Mouse (Mus musculus) liver, embryonic 13.5 days (tissue): Measurements from ENCODE around the gene Ccdc86. TPM values are rescaled to one million over a fixed set of nuclear protein-coding genes. Genes with fewer than 3 reads are reported as not detected.

Source experiments
- ATAC-seq: fragments of 200-750 bp; cut with Nextera tagmentation; 2 replicates; pipeline ENCODE4 v1.8.0; 2017; ENCODE audit warnings: low read depth, mild to moderate bottlenecking, moderate number of reproducible peaks, moderate library complexity
- DNase-seq: peaks from one replicate; pipeline ENCODE4 v3.0.0; 2022
- H3K27ac ChIP-seq: fragments of 300-500 bp; sonication (generic); 2 replicates; pipeline ENCODE4 v1.5.1; 2015; ENCODE audit warnings: moderate library complexity, mild to moderate bottlenecking, inconsistent platforms
- H3K27me3 ChIP-seq: fragments of 300-500 bp; sonication (generic); 2 replicates; pipeline ENCODE4 v1.6.1; 2015; ENCODE audit warnings: mild to moderate bottlenecking, inconsistent platforms
- H3K36me3 ChIP-seq: fragments of 300-500 bp; sonication (generic); 2 replicates; pipeline ENCODE4 v1.6.1; 2015; ENCODE audit warnings: mild to moderate bottlenecking, inconsistent platforms
- H3K4me1 ChIP-seq: fragments of 300-500 bp; sonication (generic); replicated peaks from 2 replicates; pipeline ENCODE4 v1.6.1; 2015; ENCODE audit warnings: inconsistent platforms
- H3K4me2 ChIP-seq: fragments of 300-500 bp; sonication (generic); 2 replicates; pipeline ENCODE4 v1.6.1; 2015; ENCODE audit warnings: inconsistent platforms, mild to moderate bottlenecking, moderate library complexity
- H3K4me3 ChIP-seq: fragments of 300-500 bp; sonication (generic); replicated peaks from 2 replicates; pipeline ENCODE4 v1.5.1; 2015; ENCODE audit warnings: mild to moderate bottlenecking, inconsistent platforms
- H3K9ac ChIP-seq: fragments of 300-500 bp; sonication (generic); 2 replicates; pipeline ENCODE4 v1.6.1; 2015; ENCODE audit warnings: mild to moderate bottlenecking, inconsistent platforms
- H3K9me3 ChIP-seq: fragments of 300-500 bp; sonication (generic); replicated peaks from 2 replicates; pipeline ENCODE4 v1.6.1; 2016; ENCODE audit warnings: inconsistent platforms
- WGBS: fragments of 180-500 bp; shearing (Covaris S2); methylation state at CpG from one replicate; pipeline ENCODE4 v1.1.7; 2015; ENCODE audit not compliant: insufficient replicate concordance; 5-methylcytosine and 5-hydroxymethylcytosine counted together
- polyA plus RNA-seq: library from polyadenylated mRNA; unstranded; fragments of >200 nt; fragmentation: Nextera tagmentation; extraction: Ambion mirVana; gene quantifications from 2 replicates; pipeline ENCODE4 v1.2.1, GENCODE M21; 2015

The Ccdc86 gene
- polyA plus RNA-seq, 1 experiment from 2014 or later = 23.4 TPM

DNA sequence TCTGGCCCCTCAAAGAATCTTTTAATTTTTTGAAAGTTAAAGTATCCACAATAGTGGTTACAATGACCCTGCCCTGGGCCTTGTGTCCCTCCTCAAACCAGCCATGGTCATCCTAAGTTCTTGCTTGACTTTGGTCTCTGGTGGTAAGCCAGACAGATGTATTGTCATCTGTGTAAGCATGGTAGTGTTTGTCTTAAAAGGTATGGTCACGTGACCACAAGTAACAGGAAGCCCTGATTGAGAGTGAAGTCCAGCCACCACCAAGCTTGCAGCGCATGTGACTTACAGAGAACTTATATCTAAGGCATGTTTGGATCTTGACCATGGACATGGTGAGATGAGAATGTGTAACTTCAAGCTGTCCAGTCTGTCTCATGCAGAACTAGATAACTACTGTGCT lies 26.1 kb upstream of the Ccdc86 start:
- no peak for DNase-seq
- H3K27me3 ChIP-seq = no peaks in the 10 kb centered on the region
- H3K4me1 ChIP-seq = peaks cover 4% of the 10 kb centered on the region; the same call in 1 of the 2 replicates
- WGBS = 54% methylated on average over 2 of the region's 2 CpGs
- no peaks in the 10 kb centered on the region for H3K36me3 ChIP-seq
- H3K9me3 ChIP-seq = no peaks in the 10 kb centered on the region
- no peak overlapping the region for H3K4me3 ChIP-seq
- ATAC-seq = no peak
- no peak overlapping the region for H3K9ac ChIP-seq
- no peak overlapping the region for H3K27ac ChIP-seq
- no peak overlapping the region for H3K4me2 ChIP-seq

DNA sequence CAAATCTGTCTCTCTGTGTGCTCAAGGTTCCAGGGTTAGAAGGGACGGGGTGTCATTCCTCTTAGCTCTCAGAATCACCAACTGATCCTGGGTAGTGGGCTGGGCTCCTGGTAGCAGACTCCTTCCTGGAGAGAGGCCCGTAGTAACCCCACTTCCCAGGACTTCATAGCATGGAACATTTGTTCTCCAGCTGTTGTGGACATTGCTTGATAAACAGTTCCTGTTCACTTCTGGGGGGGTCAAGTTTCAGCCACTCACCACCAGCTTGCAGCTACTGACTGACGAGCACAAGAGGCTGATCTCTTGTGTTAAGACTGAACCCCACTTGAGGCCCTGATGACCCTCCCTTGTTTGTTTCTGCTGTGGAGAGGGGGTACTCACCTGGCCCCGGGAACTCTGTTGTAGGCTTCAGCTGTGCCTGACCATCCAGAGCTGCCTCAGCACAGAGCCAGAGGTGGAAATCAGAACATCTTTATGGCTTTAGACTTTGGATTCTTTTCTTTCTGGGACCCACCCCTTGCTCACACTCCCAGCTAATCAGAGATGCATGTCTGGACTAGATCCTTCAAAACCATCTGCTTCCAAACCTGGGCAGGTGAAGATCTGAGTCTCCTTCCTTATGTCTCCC lies 25.3 kb upstream of the Ccdc86 start, which contains the start of gene Ms4a10:
Ms4a10 (minus strand) TSS at position 433 of the 628 bp plus-strand sequence.
- Histone ChIP-seq H3K36me3 (no peaks in the 10 kb centered on the region), H3K27me3 (no peaks in the 10 kb centered on the region), H3K4me1 (peaks cover under 1% of the 10 kb centered on the region; the same call in 1 of the 2 replicates), H3K27ac (no peak within 1 kb of the TSS), H3K4me2 (no peak within 1 kb of the TSS), H3K9me3 (no peaks in the 10 kb centered on the region), H3K4me3 (no peak within 1 kb of the TSS), H3K9ac (no peak within 1 kb of the TSS)
- no peak for DNase-seq
- no peak for ATAC-seq
- WGBS = 34% methylated on average over 4 of the region's 4 CpGs

DNA sequence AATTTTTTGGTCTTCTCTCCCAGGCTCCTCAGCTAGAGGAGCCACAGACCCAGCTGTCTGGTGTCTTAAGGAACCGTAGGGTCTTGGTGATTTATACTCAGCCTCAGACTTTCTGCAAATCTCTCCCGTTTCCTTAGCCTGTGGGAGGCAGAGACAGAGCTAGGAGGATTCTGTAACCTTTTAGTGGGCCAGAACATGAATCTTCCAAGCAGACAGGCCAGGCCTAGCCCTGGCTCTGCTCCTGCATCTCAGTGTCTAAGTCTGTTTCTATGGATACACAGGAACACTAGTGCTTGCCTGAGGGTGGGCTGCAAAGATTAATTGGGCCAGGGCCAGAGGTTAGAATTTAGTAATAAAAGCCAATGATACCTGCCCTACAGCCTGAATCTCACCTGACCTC lies 24.1 kb upstream of the Ccdc86 start:
- H3K27me3 ChIP-seq = no peaks in the 10 kb centered on the region
- no peaks in the 10 kb centered on the region for H3K9me3 ChIP-seq
- H3K4me3 ChIP-seq = no peak overlapping the region
- no peak overlapping the region for H3K27ac ChIP-seq
- H3K4me2 ChIP-seq = no peak overlapping the region
- ATAC-seq = no peak
- no peak overlapping the region for H3K9ac ChIP-seq
- 40% methylated on average over 2 of the region's 2 CpGs for WGBS
- no peak for DNase-seq
- no peaks in the 10 kb centered on the region for H3K36me3 ChIP-seq
- no peaks in the 10 kb centered on the region for H3K4me1 ChIP-seq

DNA sequence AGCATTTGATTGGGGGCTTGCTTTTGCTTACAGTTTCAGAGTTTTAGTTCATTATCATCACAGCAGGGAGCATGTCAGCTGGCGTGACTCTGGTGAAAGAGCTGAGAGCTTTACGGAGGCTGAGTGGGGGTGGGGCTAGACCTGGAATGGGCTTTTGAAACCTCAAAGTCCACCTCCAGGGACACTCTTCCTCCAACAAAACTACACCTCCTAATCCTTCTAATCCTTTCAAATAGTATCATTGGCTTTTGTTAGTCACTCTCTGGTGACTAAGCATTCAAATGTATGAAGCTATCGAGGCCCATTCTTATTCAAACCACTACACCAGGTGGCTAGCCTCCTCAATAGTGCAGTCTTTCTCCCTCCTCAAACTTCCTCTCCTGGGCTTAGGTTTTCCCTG lies 23.6 kb upstream of the Ccdc86 start:
- Histone ChIP-seq H3K27me3 (no peaks in the 10 kb centered on the region), H3K27ac (no peak overlapping the region), H3K4me1 (no peaks in the 10 kb centered on the region), H3K9ac (no peak overlapping the region), H3K4me2 (no peak overlapping the region), H3K4me3 (no peak overlapping the region), H3K36me3 (no peaks in the 10 kb centered on the region), H3K9me3 (no peaks in the 10 kb centered on the region)
- WGBS = 62% methylated on average over 3 of the region's 3 CpGs
- ATAC-seq (no peak), DNase-seq (no peak)

DNA sequence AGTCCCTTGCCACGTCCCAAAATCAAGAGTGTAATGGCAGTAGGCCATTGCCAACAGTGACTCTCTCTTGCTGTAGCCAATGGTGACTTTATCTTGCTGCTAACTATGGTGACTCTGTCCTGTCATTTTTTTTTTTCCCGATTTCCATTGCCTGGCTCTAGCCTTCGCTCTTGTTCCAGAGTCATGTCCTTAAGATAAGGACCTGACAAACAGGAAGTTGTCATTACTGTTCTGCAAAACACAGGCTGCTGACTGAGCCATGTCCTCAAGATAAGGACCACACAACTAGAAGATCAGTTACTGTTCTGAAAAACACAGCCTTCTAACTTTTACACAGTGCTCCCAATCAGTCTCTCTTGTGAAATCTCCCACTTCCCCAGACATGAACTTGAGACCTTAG lies 21.4 kb upstream of the Ccdc86 start:
- no peaks in the 10 kb centered on the region for H3K9me3 ChIP-seq
- no peaks in the 10 kb centered on the region for H3K4me1 ChIP-seq
- no peaks in the 10 kb centered on the region for H3K36me3 ChIP-seq
- H3K9ac ChIP-seq = no peak overlapping the region
- H3K4me3 ChIP-seq = no peak overlapping the region
- ATAC-seq (no peak), DNase-seq (no peak)
- no peak overlapping the region for H3K27ac ChIP-seq
- H3K4me2 ChIP-seq = no peak overlapping the region
- 21% methylated on average over 3 of the region's 3 CpGs for WGBS
- H3K27me3 ChIP-seq = no peaks in the 10 kb centered on the region

DNA sequence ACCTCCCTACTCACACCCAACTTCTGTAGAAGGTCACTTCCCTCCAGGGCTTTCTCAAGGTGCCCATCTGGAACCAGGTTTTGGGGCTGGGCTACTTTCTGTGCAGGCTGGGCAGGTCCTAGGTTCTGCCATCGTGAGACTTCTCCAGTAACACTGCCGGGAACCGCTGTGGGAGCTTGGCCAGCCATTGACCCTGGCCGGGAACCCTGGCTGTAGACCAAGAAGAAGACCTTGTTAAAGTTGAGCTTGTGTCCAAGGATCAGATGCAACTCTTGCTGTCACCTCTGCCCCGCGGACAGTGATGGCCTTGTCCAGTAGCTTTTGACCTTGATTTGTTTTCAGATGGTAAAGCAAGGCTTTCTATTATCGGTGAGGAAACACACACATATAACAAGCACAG lies 19.5 kb upstream of the Ccdc86 start:
- DNase-seq (no peak), ATAC-seq (no peak)
- Histone ChIP-seq H3K27me3 (no peaks in the 10 kb centered on the region), H3K27ac (no peak overlapping the region), H3K9ac (no peak overlapping the region), H3K36me3 (no peaks in the 10 kb centered on the region), H3K4me3 (no peak overlapping the region), H3K4me1 (no peaks in the 10 kb centered on the region), H3K9me3 (no peaks in the 10 kb centered on the region), H3K4me2 (no peak overlapping the region)
- 75% methylated on average over 7 of the region's 7 CpGs for WGBS

DNA sequence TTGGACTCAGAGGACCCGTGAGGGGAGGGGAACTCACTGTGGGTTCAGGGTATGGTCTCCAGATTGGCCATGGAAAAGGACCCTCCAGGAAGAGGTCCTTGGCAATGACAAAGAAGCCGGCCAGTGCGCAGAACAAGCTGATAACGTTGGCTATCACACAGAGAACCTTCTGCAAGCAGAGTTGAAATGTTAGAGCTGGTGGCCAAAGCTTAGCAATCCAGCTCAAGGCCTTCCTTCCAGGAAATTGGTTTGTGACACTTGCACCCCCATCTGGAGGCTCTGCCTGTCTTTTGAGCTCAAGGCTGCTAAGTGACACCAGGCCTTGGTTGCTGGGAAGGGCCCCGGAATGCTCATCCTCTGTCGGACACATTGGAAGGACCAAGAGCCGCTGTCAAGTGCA lies 16.7 kb upstream of the Ccdc86 start:
- Histone ChIP-seq H3K27me3 (no peaks in the 10 kb centered on the region; the same call in 1 of the 2 replicates), H3K4me1 (no peaks in the 10 kb centered on the region), H3K4me3 (no peak overlapping the region), H3K27ac (no peak overlapping the region), H3K36me3 (no peaks in the 10 kb centered on the region), H3K4me2 (no peak overlapping the region), H3K9me3 (no peaks in the 10 kb centered on the region), H3K9ac (no peak overlapping the region)
- no peak for DNase-seq
- ATAC-seq = no peak
- 65% methylated on average over 7 of the region's 7 CpGs for WGBS

DNA sequence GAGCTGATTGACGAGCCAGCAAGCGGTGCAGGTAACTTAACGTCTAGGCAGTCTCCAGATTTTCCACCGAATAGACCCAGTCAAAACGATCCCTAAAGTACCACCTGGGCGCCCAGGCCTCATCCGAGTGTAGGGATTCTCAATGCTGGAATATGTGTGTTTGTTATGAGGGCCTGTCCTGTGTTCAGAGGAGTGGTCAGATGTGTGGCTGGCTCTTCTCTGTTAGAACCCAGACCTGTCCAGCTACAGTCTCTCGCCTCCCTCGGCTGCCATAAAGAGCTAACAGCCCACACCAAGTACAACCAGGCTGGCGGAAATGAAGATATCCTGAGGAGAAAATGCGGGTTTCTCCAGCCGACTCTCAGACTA lies 10.9 kb upstream of the Ccdc86 start:
- DNase-seq = no peak
- H3K36me3 ChIP-seq = no peaks in the 10 kb centered on the region
- H3K27ac ChIP-seq = no peak overlapping the region
- H3K4me1 ChIP-seq = no peaks in the 10 kb centered on the region
- no peak overlapping the region for H3K4me2 ChIP-seq
- H3K9me3 ChIP-seq = no peaks in the 10 kb centered on the region
- no peak for ATAC-seq
- no peak overlapping the region for H3K4me3 ChIP-seq
- H3K9ac ChIP-seq = no peak overlapping the region
- WGBS = 41% methylated on average over 12 of the region's 12 CpGs
- peaks cover 15% of the 10 kb centered on the region; the same call in 1 of the 2 replicates for H3K27me3 ChIP-seq

DNA sequence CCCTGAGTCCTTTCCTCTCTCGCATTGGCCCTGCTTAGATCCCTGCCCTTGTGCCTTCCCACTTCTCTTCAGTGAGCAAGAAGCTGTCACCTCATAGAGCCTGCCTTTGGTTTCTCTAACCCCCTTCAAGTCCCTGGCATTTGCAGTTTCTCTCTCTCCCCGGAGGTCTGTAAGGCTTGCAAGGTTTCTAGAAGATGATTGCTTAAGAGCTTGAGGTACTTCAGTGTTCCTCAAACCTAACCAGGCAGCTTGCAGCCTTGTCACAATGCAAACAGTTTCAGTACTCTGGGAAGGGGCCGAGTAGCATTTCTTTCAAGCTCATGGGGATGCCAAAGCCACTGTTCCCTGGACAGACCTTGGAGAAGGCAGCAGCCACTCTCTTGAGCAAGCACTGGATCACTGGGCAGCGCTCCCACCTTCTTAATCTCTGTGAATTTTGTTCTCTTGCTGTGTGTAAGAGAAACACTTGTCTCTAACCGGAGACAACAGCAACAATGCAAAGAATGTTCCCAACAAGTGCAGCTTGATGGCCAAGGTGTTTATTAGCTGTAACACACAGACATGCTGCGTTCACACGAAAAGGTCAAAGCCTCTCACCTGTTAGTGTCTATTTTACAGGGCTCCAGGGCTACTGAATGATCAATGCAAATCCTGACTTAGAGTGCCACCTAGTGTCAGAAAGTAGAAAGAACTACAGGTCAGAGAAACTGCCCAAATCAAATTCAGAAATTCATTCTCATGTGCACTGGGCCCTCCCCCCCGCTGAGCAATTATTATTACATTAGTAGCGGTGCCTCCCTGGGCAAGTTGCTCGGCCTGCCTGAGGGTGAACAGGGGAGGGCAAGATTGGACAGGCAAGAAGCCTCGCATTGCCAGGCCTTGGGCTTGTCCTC lies 10.3 kb upstream of the Ccdc86 start:
- H3K27me3 ChIP-seq = peaks cover 15% of the 10 kb centered on the region; the same call in 1 of the 2 replicates
- ATAC-seq (peak; percentile 31; the same call in 1 of the 2 replicates), DNase-seq (peak; percentile 31)
- no peak overlapping the region for H3K9ac ChIP-seq
- no peak overlapping the region for H3K27ac ChIP-seq
- no peaks in the 10 kb centered on the region for H3K36me3 ChIP-seq
- no peaks in the 10 kb centered on the region for H3K4me1 ChIP-seq
- H3K9me3 ChIP-seq = no peaks in the 10 kb centered on the region
- H3K4me2 ChIP-seq = no peak overlapping the region
- WGBS = 25% methylated on average over 11 of the region's 11 CpGs
- H3K4me3 ChIP-seq = no peak overlapping the region

DNA sequence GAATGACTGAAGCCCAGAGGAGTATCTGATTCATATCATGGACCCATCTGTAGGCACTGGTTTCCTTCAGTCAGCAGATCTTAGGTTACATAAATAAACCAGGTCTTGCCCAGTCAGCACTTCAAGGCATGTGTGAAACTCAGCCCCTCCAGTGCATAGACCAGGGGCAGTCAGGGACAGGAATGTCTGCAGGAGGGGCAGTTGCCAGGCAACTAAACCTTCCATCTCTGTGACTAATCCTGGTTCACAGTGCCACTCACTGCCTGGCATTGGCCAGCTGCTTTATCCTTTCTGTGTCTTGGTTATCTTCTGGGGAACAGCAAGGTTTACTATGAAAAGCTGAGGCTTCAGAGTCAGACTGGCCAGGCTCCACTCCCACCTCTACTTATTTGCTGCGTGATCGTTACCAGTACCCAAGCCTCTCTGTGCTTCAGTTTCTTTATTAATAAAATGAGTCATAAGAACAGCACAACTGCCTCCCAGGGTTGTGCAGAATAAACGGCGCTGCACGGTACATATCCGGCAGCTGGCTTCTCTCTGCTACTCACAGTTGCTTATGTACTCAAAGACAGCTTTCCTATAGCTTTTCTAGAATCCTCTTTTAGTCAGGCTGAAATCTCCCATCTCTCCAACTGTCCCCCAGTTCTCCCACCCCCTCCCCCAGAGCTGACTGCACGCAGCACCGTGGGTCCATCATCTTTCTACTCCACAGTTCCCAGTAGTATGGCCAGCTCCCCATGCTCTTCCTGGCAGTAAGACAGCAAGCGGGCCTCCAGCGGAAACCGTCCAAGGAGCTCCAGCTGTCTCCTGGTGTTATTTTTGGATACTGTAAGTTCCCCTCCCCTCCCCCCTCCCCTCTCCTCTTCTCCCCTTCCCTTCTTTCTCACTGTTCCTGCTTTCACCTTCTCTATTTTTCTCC lies 3.2 kb upstream of the Ccdc86 start:
- no peaks in the 10 kb centered on the region for H3K36me3 ChIP-seq
- 55% methylated on average over 11 of the region's 11 CpGs for WGBS
- ATAC-seq (no peak), DNase-seq (no peak)
- no peak overlapping the region for H3K4me2 ChIP-seq
- H3K4me1 ChIP-seq = peaks cover 19% of the 10 kb centered on the region
- H3K9me3 ChIP-seq = no peaks in the 10 kb centered on the region
- H3K9ac ChIP-seq = no peak overlapping the region
- no peak overlapping the region for H3K4me3 ChIP-seq
- H3K27ac ChIP-seq = no peak overlapping the region
- peaks cover 22% of the 10 kb centered on the region; the same call in 1 of the 2 replicates for H3K27me3 ChIP-seq

DNA sequence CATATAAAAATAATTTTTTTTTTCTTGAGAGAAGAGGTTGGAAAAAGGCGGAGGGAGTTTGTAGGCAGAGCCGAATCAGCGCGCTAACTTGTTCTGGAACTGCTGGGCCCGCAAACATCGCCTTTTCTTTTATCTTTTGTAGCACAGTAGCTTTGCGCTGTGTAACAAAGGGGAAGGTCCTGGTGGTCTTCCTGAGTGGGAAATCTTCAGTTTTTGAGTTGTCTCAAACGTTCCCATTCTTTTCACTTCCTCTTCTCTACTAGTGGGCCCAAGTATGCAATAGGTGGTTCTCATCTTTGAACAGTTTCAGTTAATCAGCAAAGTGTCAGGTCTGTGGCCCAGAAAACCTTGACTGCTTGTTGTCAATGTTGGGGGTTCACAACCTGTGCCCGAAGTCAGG lies 492 bp upstream of the Ccdc86 start:
- Histone ChIP-seq H3K27me3 (peaks cover 13% of the 10 kb centered on the region; the same call in 1 of the 2 replicates), H3K4me1 (peaks cover 39% of the 10 kb centered on the region), H3K36me3 (peaks cover 21% of the 10 kb centered on the region), H3K9me3 (no peaks in the 10 kb centered on the region), H3K4me3 (peak overlapping the region; percentile 88), H3K4me2 (peak overlapping the region; percentile 91), H3K9ac (peak overlapping the region; percentile 57), H3K27ac (peak overlapping the region; percentile 56; the same call in 1 of the 2 replicates)
- WGBS = 25% methylated on average over 9 of the region's 9 CpGs
- ATAC-seq (peak; percentile 16), DNase-seq (no peak)
